Mouse (Mus musculus) CH12.LX (cell line): ENCODE measurements around the gene Sorcs3.

Experiments
- CHD2 ChIP-seq: IDR thresholded peaks from 2 replicates; pipeline ENCODE4 v1.6.1; 2011; ENCODE audit warnings: low read length, improper control_type of control experiment
- CTCF ChIP-seq, 2 experiments: IDR thresholded peaks in 1 of 2; conservative IDR thresholded peaks in 1 of 2; 2 replicates each; pipeline ENCODE4 v1.5.1; 2011 to 2012; ENCODE audit warnings: low read depth in 2 of 2, low read length in 2 of 2, improper control_type of control experiment in 1 of 2, inconsistent platforms in 1 of 2, mild to moderate bottlenecking in 1 of 2, moderate library complexity in 1 of 2
- ETS1 ChIP-seq: conservative IDR thresholded peaks from 2 replicates; pipeline ENCODE4 v1.6.1; 2012; ENCODE audit warnings: low read depth, mild to moderate bottlenecking, inconsistent platforms, low read length, improper control_type of control experiment, moderate library complexity
- RCOR1 ChIP-seq: conservative IDR thresholded peaks from 2 replicates; pipeline ENCODE4 v1.6.1; 2012; ENCODE audit warnings: low read depth, mild to moderate bottlenecking, inconsistent platforms, low read length, improper control_type of control experiment

DNA sequence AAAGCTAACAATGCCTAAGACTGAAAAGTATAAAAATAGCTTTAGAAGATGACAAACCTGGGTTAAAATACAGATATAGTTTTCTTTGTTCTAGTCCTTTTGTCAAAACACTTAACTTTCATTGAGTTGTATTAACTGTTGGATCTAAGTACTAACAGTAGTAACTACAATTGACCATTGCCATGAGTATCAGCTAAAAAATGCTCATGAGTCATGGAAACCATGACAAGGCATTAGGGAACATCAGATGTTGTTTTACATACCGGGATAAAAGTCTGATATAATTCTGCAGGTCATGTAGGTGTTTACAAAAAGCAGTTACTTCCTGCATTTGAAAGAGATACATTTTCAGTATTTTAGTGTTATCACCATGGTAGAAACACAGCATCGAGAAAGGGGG lies 575.0 kb downstream of the Sorcs3 start:
- no peak for TF ChIP-seq CHD2
- no peak for TF ChIP-seq ETS1
- TF ChIP-seq CTCF (conservative IDR thresholded peaks at IDR 0.05 in 1 of 2, IDR thresholded peaks at IDR 0.05 in 1 of 2; ENCODE audit: low read depth in 2 of 2, low read length in 2 of 2) = no peak
- TF ChIP-seq RCOR1 = no peak
